Mouse (Mus musculus): ENCODE measurements around the gene Cox18. TPM values are rescaled to one million over a fixed set of nuclear protein-coding genes. Genes with fewer than 3 reads are reported as not detected.

The Cox18 gene
- polyA plus RNA-seq, 1 experiment from 2014 or later, result 24.0 TPM

Other genes with a start within 250 kb of the Cox18 start
- 14.3 and 17.1 TPM in 2 replicates for gene Ankrd17, start 142.6 kb upstream of the Cox18 start, polyA plus RNA-seq (2015; fragmentation: Nextera tagmentation; extraction: Ambion mirVana)
- 2.9 and 3.4 TPM in 2 replicates for gene Gm9958, start 143.2 kb upstream of the Cox18 start, polyA plus RNA-seq (2015; fragmentation: Nextera tagmentation; extraction: Ambion mirVana)
- 3.8 and 28.4 TPM in 2 replicates for gene Alb, start 236.9 kb upstream of the Cox18 start, polyA plus RNA-seq (2015; fragmentation: Nextera tagmentation; extraction: Ambion mirVana)

All from heart, embryonic 15.5 days (tissue).